Mouse (Mus musculus): ENCODE data around the gene Asxl2. TPM values are rescaled to one million over a fixed set of nuclear protein-coding genes. Genes with fewer than 3 reads are reported as not detected.

Asxl2 gene
- 12.0 TPM for polyA plus RNA-seq (2015; fragmentation: Illumina TruSeq; extraction: RNeasy Lipid Tissue Mini Kit (QIAGEN cat#74804); ENCODE audit: low read depth, low replicate concordance)

GRCm38 (mm10) chr12:3426530-3427034 lies at the start of gene Asxl2:
Gene Asxl2, plus strand, starts transcription at chr12:3426857.

Other genes with a start within 250 kb of the Asxl2 start
- gene Rab10, start 116.9 kb upstream of the Asxl2 start, polyA plus RNA-seq (2015; fragmentation: Illumina TruSeq; extraction: RNeasy Lipid Tissue Mini Kit (QIAGEN cat#74804); ENCODE audit: low read depth, low replicate concordance): 104 TPM
- 109 TPM for gene Kif3c, start 61.7 kb upstream of the Asxl2 start, polyA plus RNA-seq (2015; fragmentation: Illumina TruSeq; extraction: RNeasy Lipid Tissue Mini Kit (QIAGEN cat#74804); ENCODE audit: low read depth, low replicate concordance)
- 78.6 TPM for gene Dtnb, start 145.5 kb downstream of the Asxl2 start, polyA plus RNA-seq (2015; fragmentation: Illumina TruSeq; extraction: RNeasy Lipid Tissue Mini Kit (QIAGEN cat#74804); ENCODE audit: low read depth, low replicate concordance)

All from brain, adult 10 weeks (tissue).